Mouse (Mus musculus): ENCODE data around the gene Mmrn1. TPM values are rescaled to one million over a fixed set of nuclear protein-coding genes. Genes with fewer than 3 reads are reported as not detected.
A peak's percentile ranks its signal among the peaks of the same experiment; 100 is the strongest.
"Not testable (repeated sequence)": the region's sequence is repeated elsewhere in the genome, so short reads cannot be mapped to it uniquely, and the experiment has no call there.

Mmrn1 gene
- 0.72 and 3.5 TPM in 2 replicates for polyA plus RNA-seq (2014; fragmentation: Nextera tagmentation; extraction: Ambion mirVana)

DNA sequence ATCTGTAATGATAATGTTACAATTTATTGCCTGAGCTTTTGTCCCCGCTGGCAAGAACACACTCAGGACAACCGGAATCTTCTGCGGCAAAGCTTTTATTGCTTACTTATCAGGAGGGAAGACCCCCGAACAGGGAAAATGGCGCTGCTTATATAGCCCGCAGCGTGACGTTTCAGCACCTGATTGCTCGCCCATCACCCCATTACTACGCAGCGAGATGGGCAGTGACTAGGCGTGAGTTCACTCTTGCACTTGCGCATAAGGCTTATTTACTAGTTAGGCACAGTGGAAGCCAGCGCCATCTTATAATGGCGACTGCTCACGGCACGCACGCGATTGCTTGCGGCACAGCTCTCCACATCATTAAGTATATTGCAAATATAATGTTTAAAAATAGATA lies at the start of gene Mmrn1:
TSS of gene Mmrn1 (plus strand) at position 301 of the 400 bp plus-strand sequence.
- not testable (repeated sequence) for H3K9me3 ChIP-seq (ENCODE audit: control insufficient read depth, low read length); ATAC-seq (ENCODE audit: low FRiP score, low TSS enrichment); H3K4me2 ChIP-seq (ENCODE audit: low read length); DNase-seq; H3K9ac ChIP-seq (replicated peaks; ENCODE audit: low read length); H3K27me3 ChIP-seq (ENCODE audit: control insufficient read depth, insufficient read depth, low read length); H3K4me3 ChIP-seq (replicated peaks; ENCODE audit: low read depth, low read length); H3K4me1 ChIP-seq (ENCODE audit: control insufficient read depth, insufficient read depth, low read length); H3K27ac ChIP-seq (replicated peaks; ENCODE audit: low read depth, low read length); H3K36me3 ChIP-seq (ENCODE audit: control insufficient read depth, insufficient read depth, low read length)
- 94% methylated on average over 20 of the region's 20 CpGs for WGBS

DNA sequence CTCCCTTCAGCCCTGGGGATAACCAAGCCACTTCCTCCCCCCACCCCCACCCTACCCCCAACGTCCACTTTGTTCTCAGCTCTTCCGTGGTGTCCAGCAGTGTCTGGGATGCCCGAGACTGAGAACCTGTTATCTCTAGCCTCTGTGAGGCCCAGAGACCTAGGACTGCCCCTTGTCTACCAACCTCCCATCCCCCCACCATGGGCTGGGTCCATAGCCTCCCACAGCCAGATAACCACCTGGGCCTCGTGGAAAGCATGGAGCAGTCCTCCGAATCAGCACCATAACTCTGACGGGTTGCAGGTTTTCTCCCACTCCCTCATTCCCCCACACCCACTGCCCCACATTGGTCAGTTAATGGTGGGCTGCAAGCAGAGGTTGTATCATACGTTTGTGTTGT lies 44.4 kb upstream of the Mmrn1 start:
- no peaks in the 10 kb centered on the region for H3K9me3 ChIP-seq (ENCODE audit: control insufficient read depth, low read length)
- no peak for ATAC-seq (ENCODE audit: low FRiP score, low TSS enrichment)
- no peak overlapping the region for H3K4me2 ChIP-seq (ENCODE audit: low read length)
- DNase-seq = no peak
- H3K4me3 ChIP-seq (replicated peaks; ENCODE audit: low read depth, low read length) = no peak overlapping the region
- H3K36me3 ChIP-seq (ENCODE audit: control insufficient read depth, insufficient read depth, low read length) = no peaks in the 10 kb centered on the region
- 91% methylated on average over 7 of the region's 7 CpGs for WGBS
- H3K27me3 ChIP-seq (ENCODE audit: control insufficient read depth, insufficient read depth, low read length) = no peaks in the 10 kb centered on the region
- no peak overlapping the region for H3K9ac ChIP-seq (replicated peaks; ENCODE audit: low read length)
- H3K4me1 ChIP-seq (ENCODE audit: control insufficient read depth, insufficient read depth, low read length) = no peaks in the 10 kb centered on the region
- no peak overlapping the region for H3K27ac ChIP-seq (replicated peaks; ENCODE audit: low read depth, low read length)

DNA sequence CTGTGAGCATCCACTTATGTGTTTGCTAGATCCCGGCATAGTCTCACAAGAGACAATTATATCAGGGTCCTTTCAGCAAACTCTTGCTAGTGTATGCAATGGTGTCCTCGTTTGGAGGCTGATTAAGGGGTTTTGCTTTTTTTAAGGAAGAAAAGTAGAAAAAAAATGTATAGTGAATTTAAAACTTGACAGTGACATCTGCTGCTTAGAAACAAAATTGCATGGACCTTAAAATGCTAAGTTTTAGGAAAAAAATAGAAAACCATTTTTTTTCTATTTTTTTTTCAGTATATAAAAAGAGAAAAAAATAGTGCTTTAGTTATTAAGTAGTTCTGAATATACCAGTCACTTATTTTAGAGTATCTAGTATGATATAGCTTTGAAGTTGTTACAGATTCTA lies 43.2 kb upstream of the Mmrn1 start:
- ATAC-seq (ENCODE audit: low FRiP score, low TSS enrichment) (no peak), DNase-seq (no peak)
- no peak overlapping the region for H3K27ac ChIP-seq (replicated peaks; ENCODE audit: low read depth, low read length)
- no peaks in the 10 kb centered on the region for H3K27me3 ChIP-seq (ENCODE audit: control insufficient read depth, insufficient read depth, low read length)
- H3K4me2 ChIP-seq (ENCODE audit: low read length) = no peak overlapping the region
- 79% methylated on average over 2 of the region's 2 CpGs for WGBS
- H3K36me3 ChIP-seq (ENCODE audit: control insufficient read depth, insufficient read depth, low read length) = no peaks in the 10 kb centered on the region
- no peak overlapping the region for H3K4me3 ChIP-seq (replicated peaks; ENCODE audit: low read depth, low read length)
- no peaks in the 10 kb centered on the region for H3K4me1 ChIP-seq (ENCODE audit: control insufficient read depth, insufficient read depth, low read length)
- H3K9ac ChIP-seq (replicated peaks; ENCODE audit: low read length) = no peak overlapping the region
- H3K9me3 ChIP-seq (ENCODE audit: control insufficient read depth, low read length) = no peaks in the 10 kb centered on the region

DNA sequence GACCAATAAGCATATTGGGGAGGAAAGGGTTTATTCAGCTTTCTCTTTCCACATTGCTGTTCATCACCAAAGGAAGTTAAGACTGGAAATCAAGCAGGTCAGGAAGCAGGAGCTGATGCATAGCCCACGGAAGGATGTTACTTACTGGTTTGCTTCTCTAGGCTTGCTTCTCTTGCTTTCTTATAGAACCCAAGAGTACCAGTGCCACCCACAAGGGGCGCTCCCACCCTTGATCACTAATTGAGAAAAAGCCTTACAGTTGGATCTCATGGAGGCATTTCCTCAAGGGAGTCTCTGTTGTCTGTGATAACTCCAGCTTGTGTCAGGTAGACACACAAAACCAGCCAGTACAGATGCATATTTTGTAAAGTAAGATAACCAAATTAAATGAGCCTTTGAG lies 17.5 kb upstream of the Mmrn1 start:
- WGBS = 81% methylated on average over 2 of the region's 2 CpGs
- H3K4me3 ChIP-seq (replicated peaks; ENCODE audit: low read depth, low read length) = no peak overlapping the region
- no peaks in the 10 kb centered on the region for H3K36me3 ChIP-seq (ENCODE audit: control insufficient read depth, insufficient read depth, low read length)
- H3K27me3 ChIP-seq (ENCODE audit: control insufficient read depth, insufficient read depth, low read length) = no peaks in the 10 kb centered on the region
- no peaks in the 10 kb centered on the region for H3K4me1 ChIP-seq (ENCODE audit: control insufficient read depth, insufficient read depth, low read length)
- H3K9me3 ChIP-seq (ENCODE audit: control insufficient read depth, low read length) = no peaks in the 10 kb centered on the region
- no peak overlapping the region for H3K9ac ChIP-seq (replicated peaks; ENCODE audit: low read length)
- DNase-seq (no peak), ATAC-seq (ENCODE audit: low FRiP score, low TSS enrichment) (no peak)
- H3K27ac ChIP-seq (replicated peaks; ENCODE audit: low read depth, low read length) = no peak overlapping the region
- H3K4me2 ChIP-seq (ENCODE audit: low read length) = no peak overlapping the region

DNA sequence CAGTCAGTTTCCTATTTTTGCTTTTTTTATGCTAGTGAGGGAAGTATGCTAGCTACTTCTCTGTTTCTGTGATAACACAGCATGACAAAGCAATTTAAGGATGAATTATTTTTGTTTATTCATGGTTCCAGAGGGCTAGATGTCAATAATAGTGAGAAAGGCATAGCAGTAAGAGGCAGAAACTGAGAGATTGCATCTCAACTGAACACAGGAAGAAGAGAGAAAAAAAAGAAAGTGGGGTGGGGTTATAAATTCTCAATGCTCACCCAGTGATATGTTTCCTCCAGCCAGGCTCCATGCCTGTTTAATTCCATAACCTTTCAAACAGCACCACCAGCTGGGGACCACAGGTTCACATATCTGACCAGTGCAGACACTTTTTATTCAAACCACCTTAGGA lies 6.6 kb downstream of the Mmrn1 start:
- ATAC-seq (ENCODE audit: low FRiP score, low TSS enrichment) (0 out of 2 replicates have a peak, but pooled peaks have one; percentile 62), DNase-seq (peak; percentile 69)
- H3K27ac ChIP-seq (replicated peaks; ENCODE audit: low read depth, low read length) = no peak overlapping the region
- no peak overlapping the region for H3K4me3 ChIP-seq (replicated peaks; ENCODE audit: low read depth, low read length)
- H3K9me3 ChIP-seq (ENCODE audit: control insufficient read depth, low read length) = no peaks in the 10 kb centered on the region
- no peak overlapping the region for H3K4me2 ChIP-seq (ENCODE audit: low read length)
- no peaks in the 10 kb centered on the region for H3K27me3 ChIP-seq (ENCODE audit: control insufficient read depth, insufficient read depth, low read length)
- H3K9ac ChIP-seq (replicated peaks; ENCODE audit: low read length) = no peak overlapping the region
- no peaks in the 10 kb centered on the region for H3K4me1 ChIP-seq (ENCODE audit: control insufficient read depth, insufficient read depth, low read length)
- H3K36me3 ChIP-seq (ENCODE audit: control insufficient read depth, insufficient read depth, low read length) = no peaks in the 10 kb centered on the region

DNA sequence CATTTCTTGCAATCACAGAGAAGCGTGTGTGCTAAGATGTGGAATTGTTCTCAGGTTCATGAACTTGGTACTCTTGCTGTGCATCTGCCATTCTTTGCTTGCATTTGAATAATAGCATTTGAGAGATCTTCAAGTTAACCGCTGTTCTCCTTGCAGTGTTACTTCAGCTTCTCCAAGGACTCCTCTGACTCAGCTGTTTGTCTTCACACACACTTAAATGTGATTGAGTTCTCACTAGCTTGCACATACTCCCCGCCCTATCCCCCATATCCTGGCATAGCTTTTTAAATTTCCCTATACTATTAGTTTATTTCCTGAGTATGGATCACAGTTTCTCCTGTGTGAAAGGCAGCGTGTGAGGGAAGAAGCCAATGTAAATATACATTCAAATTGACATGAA lies 10.1 kb downstream of the Mmrn1 start:
- Histone ChIP-seq H3K4me1 (ENCODE audit: control insufficient read depth, insufficient read depth, low read length) (no peaks in the 10 kb centered on the region), H3K4me2 (ENCODE audit: low read length) (no peak overlapping the region), H3K9ac (replicated peaks; ENCODE audit: low read length) (no peak overlapping the region), H3K4me3 (replicated peaks; ENCODE audit: low read depth, low read length) (no peak overlapping the region), H3K36me3 (ENCODE audit: control insufficient read depth, insufficient read depth, low read length) (no peaks in the 10 kb centered on the region), H3K27ac (replicated peaks; ENCODE audit: low read depth, low read length) (no peak overlapping the region), H3K9me3 (ENCODE audit: control insufficient read depth, low read length) (no peaks in the 10 kb centered on the region), H3K27me3 (ENCODE audit: control insufficient read depth, insufficient read depth, low read length) (no peaks in the 10 kb centered on the region)
- DNase-seq (no peak), ATAC-seq (ENCODE audit: low FRiP score, low TSS enrichment) (no peak)
- WGBS = 83% methylated on average over 4 of the region's 4 CpGs

DNA sequence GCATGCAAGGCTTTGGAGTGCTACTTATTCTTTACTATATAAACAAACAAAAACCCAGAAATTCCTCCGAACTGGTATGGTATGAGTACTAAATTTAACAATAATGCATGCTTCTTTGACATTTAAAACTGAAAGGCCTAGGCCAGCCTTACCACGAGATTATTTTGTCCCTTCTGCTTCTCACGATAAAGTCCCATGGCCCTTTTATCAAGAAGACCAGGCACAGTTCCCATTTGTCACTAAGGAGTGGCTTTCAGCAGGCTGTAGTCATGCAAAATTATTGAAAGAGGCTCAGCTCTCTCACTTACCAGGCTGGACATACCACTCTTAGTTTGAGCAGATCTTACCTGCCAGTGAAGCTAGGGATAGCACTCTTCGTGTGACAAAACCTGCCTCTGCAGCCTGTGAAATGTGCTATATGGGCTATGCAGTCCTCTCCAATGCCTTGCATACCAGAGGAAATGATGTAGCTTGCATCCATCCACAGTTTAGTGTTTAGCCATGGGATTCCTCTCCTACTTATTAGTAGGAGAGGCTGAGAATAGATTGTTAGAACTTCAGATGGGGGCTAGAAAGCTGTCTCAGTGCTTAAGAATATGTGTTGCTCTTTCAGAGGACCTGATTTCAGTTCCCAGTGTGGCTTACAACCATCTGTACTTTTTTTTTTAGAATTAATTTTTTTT lies 10.8 kb downstream of the Mmrn1 start:
- Histone ChIP-seq H3K4me3 (replicated peaks; ENCODE audit: low read depth, low read length) (no peak overlapping the region), H3K27ac (replicated peaks; ENCODE audit: low read depth, low read length) (no peak overlapping the region), H3K9ac (replicated peaks; ENCODE audit: low read length) (no peak overlapping the region), H3K4me2 (ENCODE audit: low read length) (no peak overlapping the region), H3K27me3 (ENCODE audit: control insufficient read depth, insufficient read depth, low read length) (no peaks in the 10 kb centered on the region), H3K9me3 (ENCODE audit: control insufficient read depth, low read length) (no peaks in the 10 kb centered on the region), H3K36me3 (ENCODE audit: control insufficient read depth, insufficient read depth, low read length) (no peaks in the 10 kb centered on the region), H3K4me1 (ENCODE audit: control insufficient read depth, insufficient read depth, low read length) (no peaks in the 10 kb centered on the region)
- no peak for DNase-seq
- ATAC-seq (ENCODE audit: low FRiP score, low TSS enrichment) = no peak
- 79% methylated on average over 4 of the region's 4 CpGs for WGBS

DNA sequence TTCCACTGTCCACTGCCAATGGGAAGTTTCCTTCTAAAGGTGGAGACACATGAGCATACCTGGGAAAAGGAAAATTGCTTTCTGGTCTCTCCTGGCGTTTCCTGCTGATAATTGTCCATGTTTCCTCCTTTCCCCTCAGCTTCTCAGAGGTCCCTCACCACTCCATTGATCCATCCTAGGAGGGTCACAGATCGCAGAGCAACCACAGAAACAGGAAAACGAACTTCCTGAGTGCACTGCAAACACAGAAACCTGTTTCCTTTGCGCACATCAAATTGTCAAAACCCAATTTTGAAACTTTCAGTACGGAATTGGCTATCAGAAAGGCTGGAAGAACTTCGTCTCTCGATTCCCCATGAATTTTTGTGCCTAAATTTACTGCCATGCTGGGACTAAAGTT lies 19.4 kb downstream of the Mmrn1 start:
- no peak for DNase-seq
- H3K27ac ChIP-seq (replicated peaks; ENCODE audit: low read depth, low read length) = no peak overlapping the region
- no peaks in the 10 kb centered on the region for H3K4me1 ChIP-seq (ENCODE audit: control insufficient read depth, insufficient read depth, low read length)
- H3K9ac ChIP-seq (replicated peaks; ENCODE audit: low read length) = no peak overlapping the region
- no peak for ATAC-seq (ENCODE audit: low FRiP score, low TSS enrichment)
- H3K27me3 ChIP-seq (ENCODE audit: control insufficient read depth, insufficient read depth, low read length) = no peaks in the 10 kb centered on the region
- H3K36me3 ChIP-seq (ENCODE audit: control insufficient read depth, insufficient read depth, low read length) = no peaks in the 10 kb centered on the region
- no peak overlapping the region for H3K4me2 ChIP-seq (ENCODE audit: low read length)
- H3K4me3 ChIP-seq (replicated peaks; ENCODE audit: low read depth, low read length) = no peak overlapping the region
- H3K9me3 ChIP-seq (ENCODE audit: control insufficient read depth, low read length) = no peaks in the 10 kb centered on the region
- WGBS = 89% methylated on average over 7 of the region's 7 CpGs

DNA sequence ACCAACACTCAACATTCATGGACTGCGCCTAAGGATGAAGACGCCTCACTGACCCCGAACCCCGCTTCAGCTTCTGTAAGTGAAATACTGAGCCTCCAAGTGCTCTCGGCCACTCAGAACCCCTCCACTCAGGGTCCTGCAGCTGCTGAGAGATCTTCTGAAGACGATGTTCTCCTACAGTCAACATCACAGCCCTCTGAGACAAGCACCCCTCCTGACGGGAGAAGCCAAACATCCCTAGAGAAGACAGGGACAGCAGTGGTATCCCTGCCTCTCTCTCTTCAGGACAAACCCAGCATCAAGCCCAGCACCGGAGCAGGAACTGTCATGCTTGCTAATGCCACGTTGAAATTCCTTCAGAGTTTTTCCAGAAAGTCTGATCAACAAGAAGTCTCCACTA lies 19.8 kb downstream of the Mmrn1 start:
- no peak overlapping the region for H3K9ac ChIP-seq (replicated peaks; ENCODE audit: low read length)
- no peaks in the 10 kb centered on the region for H3K9me3 ChIP-seq (ENCODE audit: control insufficient read depth, low read length)
- ATAC-seq (ENCODE audit: low FRiP score, low TSS enrichment) (no peak), DNase-seq (no peak)
- H3K27me3 ChIP-seq (ENCODE audit: control insufficient read depth, insufficient read depth, low read length) = no peaks in the 10 kb centered on the region
- no peak overlapping the region for H3K4me2 ChIP-seq (ENCODE audit: low read length)
- H3K4me3 ChIP-seq (replicated peaks; ENCODE audit: low read depth, low read length) = no peak overlapping the region
- no peaks in the 10 kb centered on the region for H3K4me1 ChIP-seq (ENCODE audit: control insufficient read depth, insufficient read depth, low read length)
- H3K36me3 ChIP-seq (ENCODE audit: control insufficient read depth, insufficient read depth, low read length) = no peaks in the 10 kb centered on the region
- 86% methylated on average over 9 of the region's 9 CpGs for WGBS
- no peak overlapping the region for H3K27ac ChIP-seq (replicated peaks; ENCODE audit: low read depth, low read length)

Data from midbrain, embryonic 14.5 days (tissue).